Mouse (Mus musculus) heart, embryonic 16.5 days (tissue): ENCODE data around the gene Rep15. TPM values are rescaled to one million over a fixed set of nuclear protein-coding genes. Genes with fewer than 3 reads are reported as not detected.

Experiments used
- ATAC-seq: fragments of 200-750 bp; cut with Nextera tagmentation; replicated peaks from 2 replicates; pipeline ENCODE4 v1.8.0; 2017; ENCODE audit warnings: moderate number of reproducible peaks; ENCODE audit not compliant: insufficient read depth, low FRiP score; ENCODE audit errors: extremely low read depth
- H3K27ac ChIP-seq: fragments of 300-500 bp; sonication (generic); 2 replicates; pipeline ENCODE4 v1.5.1; 2014; ENCODE audit warnings: mild to moderate bottlenecking, low read length, control low read depth, moderate library complexity
- H3K27me3 ChIP-seq: fragments of 300-500 bp; sonication (generic); 2 replicates; pipeline ENCODE4 v1.6.1; 2014; ENCODE audit warnings: low read length, mixed read lengths; ENCODE audit not compliant: control insufficient read depth, insufficient read depth
- H3K36me3 ChIP-seq: fragments of 300-500 bp; sonication (generic); 2 replicates; pipeline ENCODE4 v1.6.1; 2014; ENCODE audit not compliant: control insufficient read depth, insufficient read depth
- H3K4me1 ChIP-seq: fragments of 300-500 bp; sonication (generic); 2 replicates; pipeline ENCODE4 v1.6.1; 2014; ENCODE audit warnings: low read length, mixed read lengths; ENCODE audit not compliant: control insufficient read depth, insufficient read depth
- H3K4me2 ChIP-seq: fragments of 300-500 bp; sonication (generic); 2 replicates; pipeline ENCODE4 v1.6.1; 2014; ENCODE audit warnings: low read depth, mild to moderate bottlenecking, control low read depth, low read length
- H3K4me3 ChIP-seq: fragments of 300-500 bp; sonication (generic); 2 replicates; pipeline ENCODE4 v1.5.1; 2014; ENCODE audit warnings: mild to moderate bottlenecking, control low read depth, low read length
- H3K9ac ChIP-seq: fragments of 300-500 bp; sonication (generic); 2 replicates; pipeline ENCODE4 v1.6.1; 2014; ENCODE audit warnings: low read length, control low read depth
- H3K9me3 ChIP-seq: fragments of 300-500 bp; sonication (generic); replicated peaks from 2 replicates; pipeline ENCODE4 v1.6.1; 2016; ENCODE audit warnings: low read length; ENCODE audit not compliant: control insufficient read depth
- WGBS: fragments of 180-500 bp; shearing (Covaris S2); extraction: QIAGEN DNeasy Blood & Tissue Kit; methylation state at CpG from one replicate; pipeline ENCODE4 v1.1.7; 2014; 5-methylcytosine and 5-hydroxymethylcytosine counted together
- polyA plus RNA-seq: library from polyadenylated mRNA; unstranded; fragments of >200 nt; fragmentation: Nextera tagmentation; extraction: Ambion mirVana; gene quantifications from 2 replicates; pipeline ENCODE4 v1.2.1, GENCODE M21; 2015

Gene Rep15
- 0.49 and 0.60 TPM in 2 replicates for polyA plus RNA-seq

DNA sequence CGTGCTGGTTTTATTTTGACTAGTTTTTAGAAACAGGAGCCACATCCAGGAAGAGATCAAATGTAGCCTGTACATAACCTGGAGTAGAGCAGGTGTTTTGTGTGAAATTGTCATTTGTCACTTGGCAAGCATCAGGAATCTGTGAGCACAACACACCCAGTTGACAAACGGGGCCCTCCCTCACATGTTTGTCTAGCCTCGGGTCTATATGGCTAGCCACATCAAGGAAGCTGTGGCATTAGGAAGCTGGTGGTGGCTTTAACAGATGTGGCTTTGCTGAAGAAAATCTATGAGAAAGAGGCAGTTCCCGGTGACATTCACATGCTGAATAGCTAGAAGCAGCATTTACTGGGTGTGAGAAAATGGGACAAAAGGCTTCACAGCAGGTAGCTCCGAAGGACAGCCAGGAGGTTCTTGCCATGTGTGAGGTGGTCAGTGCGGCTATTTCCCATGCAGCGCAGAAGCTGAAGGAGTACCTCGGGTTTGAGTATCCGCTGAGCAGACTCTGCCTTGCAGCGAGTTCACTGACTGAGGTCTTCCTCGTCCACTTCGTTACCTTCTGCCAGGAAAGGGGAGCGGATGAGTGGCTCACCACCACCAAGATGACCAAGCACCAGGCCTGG, at the start of gene Rep15:
Gene Rep15, plus strand, starts transcription at position 282 of the 623 bp plus-strand sequence.
- no peaks in the 10 kb centered on the region for H3K9me3 ChIP-seq
- H3K4me1 ChIP-seq, result peaks cover 5% of the 10 kb centered on the region; the same call in 1 of the 2 replicates
- no peaks in the 10 kb centered on the region for H3K27me3 ChIP-seq
- no peak within 1 kb of the TSS for H3K4me3 ChIP-seq
- no peak within 1 kb of the TSS for H3K9ac ChIP-seq
- H3K4me2 ChIP-seq, result no peak within 1 kb of the TSS
- no peak within 1 kb of the TSS for H3K27ac ChIP-seq
- WGBS, result 57% methylated on average over 13 of the region's 13 CpGs
- peaks cover 16% of the 10 kb centered on the region for H3K36me3 ChIP-seq
- ATAC-seq, result no peak

DNA sequence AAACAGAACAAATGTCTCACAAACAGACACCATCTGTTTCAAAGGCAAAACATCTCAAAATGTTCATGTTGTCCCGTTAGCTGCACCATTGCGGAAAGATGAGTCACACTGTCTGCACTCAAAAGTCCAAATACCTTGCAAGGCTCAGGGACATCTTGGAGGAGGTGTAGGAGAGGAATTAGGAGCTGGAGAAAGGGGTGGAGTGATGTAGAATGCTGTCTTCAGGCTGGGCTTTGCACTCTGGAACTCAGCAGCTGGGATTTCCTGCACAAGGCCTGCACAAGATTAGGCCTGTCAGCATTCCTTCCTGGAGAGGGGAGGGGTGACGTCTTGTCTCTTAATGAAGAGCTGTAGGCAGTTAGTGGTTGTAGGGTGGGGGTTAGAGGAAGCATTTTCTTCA, 47.8 kb upstream of the Rep15 start:
- Histone ChIP-seq H3K9me3 (no peaks in the 10 kb centered on the region), H3K36me3 (no peaks in the 10 kb centered on the region), H3K4me2 (no peak overlapping the region), H3K27me3 (no peaks in the 10 kb centered on the region), H3K27ac (no peak overlapping the region), H3K4me1 (peaks cover 26% of the 10 kb centered on the region), H3K4me3 (no peak overlapping the region), H3K9ac (no peak overlapping the region)
- WGBS, result 58% methylated on average over 3 of the region's 3 CpGs
- ATAC-seq, result peak; percentile 57

DNA sequence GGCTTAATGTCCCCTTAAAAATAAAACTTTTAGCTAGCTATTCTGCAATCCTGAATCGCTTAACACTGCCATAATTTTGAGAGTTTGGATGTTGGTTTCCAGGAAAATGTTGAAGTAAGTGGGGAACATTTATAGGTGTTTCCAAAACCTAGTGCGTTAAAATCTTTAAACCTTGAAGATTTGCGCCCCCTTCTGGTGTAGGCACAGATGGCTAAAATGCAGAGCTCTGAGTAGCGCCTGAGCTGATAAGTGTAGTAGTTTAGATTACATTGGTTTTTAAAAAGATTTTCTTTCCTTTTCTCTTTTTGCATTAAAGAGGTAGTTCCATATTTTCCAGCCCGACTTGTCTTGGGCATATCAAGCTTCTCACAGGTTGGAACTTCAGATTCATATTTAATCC, 38.1 kb upstream of the Rep15 start:
- H3K9me3 ChIP-seq, result no peaks in the 10 kb centered on the region
- peaks cover 15% of the 10 kb centered on the region for H3K4me1 ChIP-seq
- no peaks in the 10 kb centered on the region for H3K27me3 ChIP-seq
- no peak overlapping the region for H3K4me3 ChIP-seq
- H3K4me2 ChIP-seq, result no peak overlapping the region
- H3K9ac ChIP-seq, result no peak overlapping the region
- 40% methylated on average over 5 of the region's 5 CpGs for WGBS
- H3K27ac ChIP-seq, result no peak overlapping the region
- H3K36me3 ChIP-seq, result peaks cover 7% of the 10 kb centered on the region
- no peak for ATAC-seq

DNA sequence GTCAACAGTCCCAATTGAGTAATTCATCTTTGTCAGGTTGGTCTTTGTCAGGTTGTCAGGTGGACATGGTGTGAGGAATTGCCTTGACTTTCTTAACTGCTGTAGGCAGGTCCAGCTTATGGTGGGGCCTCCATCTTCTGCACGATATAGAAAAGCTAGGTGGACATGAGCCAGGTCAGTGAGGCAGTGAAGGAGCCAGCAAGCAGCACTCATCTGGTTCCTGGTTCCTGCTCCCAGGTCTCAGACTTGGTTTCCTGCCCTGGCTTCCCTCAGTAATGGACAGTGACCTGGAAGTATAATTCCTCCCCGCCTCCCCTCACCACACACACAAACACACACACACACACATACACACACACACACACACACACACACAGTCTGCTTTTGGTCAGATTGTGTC, 37.0 kb upstream of the Rep15 start:
- no peak for ATAC-seq
- no peak overlapping the region for H3K9ac ChIP-seq
- H3K36me3 ChIP-seq, result peaks cover 10% of the 10 kb centered on the region
- 72% methylated on average over 2 of the region's 2 CpGs for WGBS
- peaks cover 12% of the 10 kb centered on the region for H3K4me1 ChIP-seq
- no peak overlapping the region for H3K4me2 ChIP-seq
- H3K9me3 ChIP-seq, result no peaks in the 10 kb centered on the region
- H3K4me3 ChIP-seq, result no peak overlapping the region
- H3K27ac ChIP-seq, result no peak overlapping the region
- H3K27me3 ChIP-seq, result no peaks in the 10 kb centered on the region

DNA sequence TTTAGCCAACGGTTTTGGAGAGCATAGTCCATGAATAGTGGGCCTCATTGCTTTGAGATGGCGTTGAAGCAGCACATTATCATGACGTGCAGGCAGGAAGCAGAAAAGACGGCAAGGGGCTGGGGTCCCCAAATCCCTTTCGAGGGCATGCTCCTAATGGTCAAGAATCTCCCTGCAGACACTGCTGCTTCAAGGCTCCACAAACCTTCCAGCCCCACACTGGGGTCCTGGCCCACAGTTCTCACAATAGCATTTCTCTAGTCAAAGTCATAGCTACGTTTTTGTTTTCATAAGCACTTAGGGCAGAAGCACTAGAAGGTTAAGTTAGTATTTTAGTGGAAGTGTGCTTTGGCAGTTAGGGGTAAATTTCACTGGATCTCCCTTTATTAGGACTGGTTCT, 36.5 kb upstream of the Rep15 start:
- Histone ChIP-seq H3K9me3 (no peaks in the 10 kb centered on the region), H3K27me3 (no peaks in the 10 kb centered on the region), H3K4me1 (peaks cover 12% of the 10 kb centered on the region), H3K27ac (no peak overlapping the region), H3K36me3 (peaks cover 9% of the 10 kb centered on the region), H3K4me3 (no peak overlapping the region), H3K4me2 (no peak overlapping the region), H3K9ac (no peak overlapping the region)
- WGBS, result 84% methylated on average over 6 of the region's 6 CpGs
- no peak for ATAC-seq

DNA sequence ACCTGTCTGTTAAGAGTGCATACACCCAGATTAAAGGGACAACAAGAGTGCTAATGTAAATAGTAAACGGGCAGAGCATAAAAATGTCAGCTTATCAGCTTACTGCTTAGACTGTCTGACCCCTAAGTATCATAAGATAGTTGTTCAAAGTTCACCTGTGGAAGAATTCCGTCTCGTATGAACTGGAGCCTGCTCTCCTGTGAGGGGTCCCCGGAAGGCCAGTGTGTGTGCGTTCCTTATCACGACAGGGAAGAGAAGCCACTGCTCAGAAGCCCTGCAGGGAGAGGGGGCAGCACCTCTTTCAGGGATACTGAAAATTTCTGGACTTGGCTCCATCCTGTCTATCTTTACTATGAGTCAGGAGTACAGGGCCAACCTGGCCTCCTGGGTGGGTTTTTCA, 35.4 kb upstream of the Rep15 start:
- Histone ChIP-seq H3K9me3 (no peaks in the 10 kb centered on the region), H3K4me1 (peaks cover 10% of the 10 kb centered on the region), H3K9ac (no peak overlapping the region), H3K27me3 (no peaks in the 10 kb centered on the region), H3K36me3 (peaks cover 17% of the 10 kb centered on the region), H3K27ac (no peak overlapping the region), H3K4me3 (no peak overlapping the region), H3K4me2 (no peak overlapping the region)
- WGBS, result 56% methylated on average over 6 of the region's 6 CpGs
- ATAC-seq, result no peak

DNA sequence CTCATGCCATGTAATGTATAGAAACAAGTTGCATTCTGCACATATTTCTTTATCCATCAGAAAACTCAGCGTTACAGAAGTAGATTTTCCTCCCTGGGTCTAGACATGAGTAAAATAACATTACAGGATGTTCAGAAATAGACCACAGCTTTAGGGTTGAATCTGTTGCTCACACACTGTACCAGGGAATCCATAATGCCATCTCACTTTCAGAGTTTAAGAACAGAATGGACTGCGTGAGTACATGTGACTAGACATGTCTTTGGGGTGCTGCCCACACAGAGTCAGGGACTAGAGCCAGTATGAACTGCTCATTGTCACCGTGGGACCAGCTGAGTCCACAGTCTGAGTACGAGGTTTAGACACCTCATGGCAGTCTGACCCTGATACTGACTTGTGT, 33.7 kb upstream of the Rep15 start:
- WGBS, result 85% methylated on average over 4 of the region's 4 CpGs
- Histone ChIP-seq H3K9ac (no peak overlapping the region), H3K27me3 (no peaks in the 10 kb centered on the region), H3K27ac (no peak overlapping the region), H3K9me3 (no peaks in the 10 kb centered on the region), H3K4me3 (no peak overlapping the region), H3K36me3 (peaks cover 26% of the 10 kb centered on the region), H3K4me1 (no peaks in the 10 kb centered on the region), H3K4me2 (no peak overlapping the region)
- ATAC-seq, result no peak

DNA sequence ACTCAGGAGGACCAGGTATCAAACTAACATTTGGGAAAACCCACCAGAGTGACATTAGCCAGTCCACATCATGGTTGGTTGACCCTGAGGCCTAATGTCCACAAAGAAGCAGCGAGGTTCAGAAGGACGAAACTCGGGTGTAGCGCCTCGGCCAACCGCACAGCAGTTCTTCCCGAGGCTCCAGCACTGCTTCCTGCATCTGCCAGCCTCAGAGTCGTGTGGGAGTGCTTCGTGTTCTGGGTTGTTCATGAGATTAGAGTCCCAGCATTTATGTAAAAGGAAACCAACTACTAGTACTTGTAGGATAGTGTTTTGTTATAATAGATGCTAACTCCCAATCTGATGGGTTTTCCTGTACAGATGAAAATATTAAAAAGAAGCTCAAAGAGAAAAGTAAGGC, 33.1 kb upstream of the Rep15 start:
- H3K4me3 ChIP-seq, result no peak overlapping the region
- 82% methylated on average over 9 of the region's 9 CpGs for WGBS
- no peaks in the 10 kb centered on the region for H3K9me3 ChIP-seq
- H3K36me3 ChIP-seq, result peaks cover 30% of the 10 kb centered on the region
- H3K27ac ChIP-seq, result no peak overlapping the region
- no peaks in the 10 kb centered on the region for H3K4me1 ChIP-seq
- no peaks in the 10 kb centered on the region for H3K27me3 ChIP-seq
- no peak overlapping the region for H3K4me2 ChIP-seq
- H3K9ac ChIP-seq, result no peak overlapping the region
- ATAC-seq, result no peak

DNA sequence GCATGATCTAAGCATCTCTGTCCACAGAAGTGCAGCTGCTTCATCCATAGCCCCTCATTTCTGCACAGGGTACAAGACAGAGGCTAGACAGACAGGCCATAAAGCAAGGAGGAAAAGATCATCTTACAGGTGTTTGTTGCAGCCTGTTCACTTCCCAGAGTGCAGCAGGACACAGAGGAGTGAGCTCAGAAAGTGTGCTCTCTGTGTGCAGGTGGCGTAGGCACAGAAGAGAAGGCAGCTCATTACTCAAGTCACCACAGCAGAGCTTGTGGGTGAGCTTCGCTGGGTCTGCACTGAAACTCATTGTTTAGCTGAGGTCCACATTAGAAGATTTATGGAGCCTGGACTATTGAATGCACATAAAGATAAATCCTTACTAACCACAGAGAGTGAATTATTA, 32.6 kb upstream of the Rep15 start:
- H3K4me2 ChIP-seq, result no peak overlapping the region
- no peak overlapping the region for H3K9ac ChIP-seq
- H3K36me3 ChIP-seq, result peaks cover 30% of the 10 kb centered on the region
- no peaks in the 10 kb centered on the region for H3K4me1 ChIP-seq
- H3K4me3 ChIP-seq, result no peak overlapping the region
- ATAC-seq, result no peak
- 90% methylated on average over 2 of the region's 2 CpGs for WGBS
- no peaks in the 10 kb centered on the region for H3K9me3 ChIP-seq
- H3K27me3 ChIP-seq, result no peaks in the 10 kb centered on the region
- H3K27ac ChIP-seq, result no peak overlapping the region
